Mouse (Mus musculus): Measurements from ENCODE around the gene Zfp11.

Zfp11 gene

GRCm38 (mm10) chr5:129670036-129670458 lies at the start of gene Zfp11:
TSS of gene Zfp11 (minus strand) at chr5:129670099.
- peak; percentile 91 for DNase-seq (ENCODE audit: low read depth, low spot score)

- peak; percentile 59 for DNase-seq (ENCODE audit: low read depth, low spot score)
Measured at GRCm38 (mm10) chr5:129717016-129717415, 47.1 kb upstream of the Zfp11 start.

GRCm38 (mm10) chr5:129715326-129715861 lies 45.5 kb upstream of the Zfp11 start, which contains the start of gene Mrps17:
TSS of gene Mrps17 (plus strand) at chr5:129715497.
- peak; percentile 98 for DNase-seq (ENCODE audit: low read depth, low spot score)

GRCm38 (mm10) chr5:129708412-129708811 lies 38.5 kb upstream of the Zfp11 start, which contains the start of gene Sept14:
TSS of gene Sept14 (minus strand) at chr5:129708512.
- DNase-seq (ENCODE audit: low read depth, low spot score): no peak

GRCm38 (mm10) chr5:129703368-129703767 lies 33.5 kb upstream of the Zfp11 start:
- DNase-seq (ENCODE audit: low read depth, low spot score): no peak

DNA sequence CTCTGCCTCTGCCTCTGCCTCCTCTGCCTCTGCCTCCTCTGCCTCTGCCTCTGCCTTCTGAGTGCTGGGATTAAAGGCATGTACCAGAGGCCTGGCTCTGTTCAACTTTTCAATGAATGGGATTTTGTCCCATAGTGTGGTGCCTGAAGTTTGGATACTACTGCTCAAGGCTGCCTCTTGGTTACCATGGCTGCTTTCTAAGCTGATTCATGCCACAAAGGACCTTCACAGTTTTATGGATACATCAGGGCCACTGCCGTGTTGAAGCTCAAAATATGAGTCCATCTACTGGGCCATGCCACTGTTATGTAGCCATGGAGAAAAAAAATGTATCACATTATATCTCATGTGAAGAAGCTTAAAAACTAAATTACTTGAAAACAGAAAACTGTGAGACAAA lies 31.8 kb upstream of the Zfp11 start:
- DNase-seq (ENCODE audit: low read depth, low spot score): no peak

GRCm38 (mm10) chr5:129700506-129700905 lies 30.6 kb upstream of the Zfp11 start:
- peak; percentile 23 for DNase-seq (ENCODE audit: low read depth, low spot score)

DNA sequence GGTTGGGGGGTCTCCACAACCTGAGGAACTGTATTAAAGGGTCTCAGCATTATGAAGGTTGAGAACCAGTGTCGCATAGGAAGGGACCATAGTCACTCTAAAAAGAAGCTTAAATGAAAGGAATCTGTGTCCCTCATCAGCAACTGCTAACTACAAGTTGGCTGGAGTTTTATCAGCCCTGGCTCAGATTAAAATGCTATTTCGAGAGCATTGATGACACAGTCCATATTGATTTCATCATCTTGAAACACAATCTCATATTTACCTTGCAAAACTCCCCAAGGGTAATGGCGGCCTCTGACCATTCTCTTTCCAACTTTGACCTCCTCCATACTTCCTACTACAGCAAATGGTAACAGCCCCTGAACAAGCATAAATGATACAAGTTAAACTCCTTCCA lies 20.6 kb upstream of the Zfp11 start:
- no peak for DNase-seq (ENCODE audit: low read depth, low spot score)

DNA sequence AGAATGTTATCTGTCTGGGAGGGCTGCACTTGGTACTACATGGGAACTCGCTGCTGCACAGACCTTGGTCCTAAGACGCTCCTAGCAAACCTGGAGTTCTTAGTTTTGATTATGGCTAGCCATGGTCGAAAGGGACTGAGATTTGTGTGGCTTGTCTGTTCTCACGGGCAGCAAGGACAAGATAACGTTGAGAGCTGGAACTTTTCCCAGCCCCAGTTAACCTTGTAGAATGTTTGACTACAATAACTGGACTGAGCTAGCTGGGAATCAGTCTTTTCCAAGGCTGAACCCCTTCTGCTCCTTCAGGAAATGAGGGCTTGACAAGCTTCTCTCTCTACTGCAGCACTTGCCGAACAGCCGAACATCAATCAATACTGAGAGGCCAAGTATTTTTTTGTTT lies 17.7 kb upstream of the Zfp11 start:
- no peak for DNase-seq (ENCODE audit: low read depth, low spot score)

GRCm38 (mm10) chr5:129685141-129685540 lies 15.2 kb upstream of the Zfp11 start:
- peak; percentile 18 for DNase-seq (ENCODE audit: low read depth, low spot score)

DNA sequence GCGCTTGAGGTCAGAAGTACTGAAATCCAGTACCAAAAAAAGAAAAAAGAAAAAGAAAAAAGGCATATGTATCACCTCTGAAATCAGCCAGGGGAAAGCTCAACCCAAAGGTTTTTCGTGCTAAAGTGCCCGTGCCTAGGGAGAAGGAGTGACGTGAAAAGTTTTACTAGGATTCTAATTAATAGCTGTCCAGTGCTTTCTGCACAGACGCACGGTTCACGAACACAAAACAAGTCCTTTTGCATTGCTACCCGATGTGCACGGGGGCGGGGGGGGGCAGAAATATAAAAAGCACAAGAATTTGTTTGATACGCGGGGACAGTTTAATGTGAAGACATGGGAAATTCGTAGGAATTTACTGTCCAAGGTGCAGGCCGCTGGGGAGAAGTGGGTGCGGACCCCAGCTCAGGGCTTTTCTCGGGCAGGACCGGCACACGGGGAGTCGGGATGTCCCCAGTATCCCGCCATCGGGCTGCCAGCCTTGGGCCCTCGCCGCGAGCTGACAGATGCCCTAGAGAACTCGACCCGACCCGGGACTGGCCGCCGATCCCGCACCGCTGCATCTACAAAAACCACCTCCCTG lies 355 bp downstream of the Zfp11 start:
- DNase-seq (ENCODE audit: low read depth, low spot score): no peak

- no peak for DNase-seq (ENCODE audit: low read depth, low spot score)
Measured at GRCm38 (mm10) chr5:129667851-129668250, 2.0 kb downstream of the Zfp11 start.

DNA sequence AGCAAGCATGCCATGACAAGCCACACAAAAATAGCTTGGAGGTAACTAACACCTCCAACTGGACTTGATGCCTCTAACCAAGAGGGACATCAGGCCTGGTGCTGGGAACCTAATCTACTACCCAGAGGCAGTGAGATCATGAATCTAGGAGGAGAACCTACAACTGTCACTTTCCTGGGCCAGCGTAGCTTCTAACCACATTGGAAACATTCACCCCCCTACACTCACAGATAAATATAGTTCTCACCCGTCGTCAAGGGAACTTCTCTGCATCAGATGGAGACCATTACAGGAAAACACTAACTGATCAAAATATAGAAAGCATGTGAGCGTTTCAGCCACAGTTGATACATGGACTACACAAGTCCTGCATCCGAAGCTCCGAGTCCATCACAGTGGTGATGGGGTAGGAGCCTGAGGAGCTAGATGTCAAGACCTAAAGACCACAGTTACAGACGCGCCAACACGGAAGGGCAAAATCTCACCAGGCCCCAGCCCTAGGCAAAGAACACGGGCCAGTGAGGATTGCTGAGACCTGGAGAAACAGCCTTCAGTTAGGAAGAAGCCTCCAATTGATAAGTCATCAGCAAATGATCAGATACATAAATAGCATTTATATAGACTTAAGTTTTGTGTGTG lies 3.5 kb downstream of the Zfp11 start:
- no peak for DNase-seq (ENCODE audit: low read depth, low spot score)

DNA sequence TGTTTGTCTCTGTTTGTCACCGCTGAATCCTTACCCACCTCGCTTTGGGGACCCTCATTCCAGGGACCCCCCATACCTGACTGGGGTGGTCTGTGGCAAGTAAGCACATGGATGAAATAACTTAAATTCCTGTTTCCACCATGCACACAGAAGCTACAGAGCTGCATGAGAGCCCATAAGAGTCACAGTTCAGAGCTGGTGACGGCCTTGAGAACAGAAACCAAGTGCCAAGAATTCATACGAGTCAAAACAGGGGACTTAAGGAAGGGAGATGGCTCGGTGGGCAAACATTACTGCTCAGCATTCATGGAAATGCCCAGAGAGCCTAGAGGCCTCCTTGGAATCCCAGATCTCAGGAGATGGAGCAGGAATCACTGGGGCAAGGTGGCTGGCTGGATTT lies 5.8 kb downstream of the Zfp11 start:
- no peak for DNase-seq (ENCODE audit: low read depth, low spot score)

DNA sequence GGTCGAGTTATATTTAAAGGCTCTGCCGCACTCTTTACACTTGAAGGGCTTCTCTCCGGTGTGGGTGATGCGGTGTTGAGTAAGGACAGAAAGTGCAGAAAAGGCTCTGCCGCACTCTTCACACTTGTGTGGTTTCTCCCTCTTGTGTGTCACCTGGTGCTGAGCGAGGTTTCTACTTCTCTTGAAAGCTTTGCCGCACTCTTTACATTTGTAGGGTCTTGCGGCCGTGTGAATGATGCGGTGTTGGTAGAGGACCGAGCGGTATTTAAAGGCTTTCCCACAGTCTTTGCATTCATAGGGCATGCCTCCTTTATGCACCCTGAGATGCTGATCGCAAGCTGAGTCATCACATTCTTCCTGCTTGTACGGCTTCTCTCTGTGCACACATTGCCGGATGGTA lies 12.0 kb downstream of the Zfp11 start:
- peak; percentile 67 for DNase-seq (ENCODE audit: low read depth, low spot score)

DNA sequence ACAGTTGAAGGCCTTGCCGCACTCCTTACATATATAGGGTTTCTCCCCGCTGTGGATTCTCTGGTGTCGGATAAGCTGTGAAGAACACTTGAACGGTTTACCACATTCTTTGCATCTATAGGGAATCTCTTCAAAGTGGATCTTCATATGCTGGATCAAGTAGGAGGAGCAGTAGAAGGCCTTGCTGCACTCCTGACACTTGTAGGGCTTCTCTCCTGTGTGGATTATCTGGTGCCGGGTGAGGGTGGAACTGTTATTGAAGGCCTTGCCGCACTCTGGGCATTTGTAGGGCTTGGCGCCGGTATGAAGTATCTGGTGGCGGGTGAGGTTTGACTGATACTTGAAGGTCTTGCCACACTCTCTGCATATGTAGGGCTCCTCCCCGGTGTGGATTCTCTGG lies 12.9 kb downstream of the Zfp11 start:
- DNase-seq (ENCODE audit: low read depth, low spot score): peak; percentile 53

- DNase-seq (ENCODE audit: low read depth, low spot score): no peak
Measured at GRCm38 (mm10) chr5:129650858-129651257, 19.0 kb downstream of the Zfp11 start.

- DNase-seq (ENCODE audit: low read depth, low spot score): peak; percentile 40
Measured at GRCm38 (mm10) chr5:129632270-129633250, 37.3 kb downstream of the Zfp11 start.

- DNase-seq (ENCODE audit: low read depth, low spot score): peak; percentile 53
Measured at GRCm38 (mm10) chr5:129626586-129626985, 43.3 kb downstream of the Zfp11 start.

- DNase-seq (ENCODE audit: low read depth, low spot score): peak; percentile 39
Measured at GRCm38 (mm10) chr5:129626099-129626498, 43.8 kb downstream of the Zfp11 start.

DNA sequence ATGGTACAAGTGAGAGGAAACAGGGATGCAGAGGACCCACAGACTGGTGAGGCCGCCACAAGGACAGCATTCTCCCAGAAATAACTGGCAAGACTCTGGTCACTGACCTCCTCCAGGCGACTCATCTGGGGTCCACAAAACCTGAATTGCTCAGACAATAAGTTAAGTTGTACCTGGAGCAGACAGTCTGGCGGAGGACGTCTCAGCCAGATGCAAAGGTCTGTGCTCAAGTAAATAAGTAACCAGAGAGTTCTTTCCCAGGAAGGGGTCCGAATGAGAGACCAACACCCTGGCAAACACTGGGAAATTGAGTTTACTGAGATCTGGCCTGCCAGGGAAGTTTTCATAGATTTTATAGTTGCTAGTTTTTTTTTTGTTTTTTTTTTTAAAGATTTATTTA lies 48.5 kb downstream of the Zfp11 start:
- no peak for DNase-seq (ENCODE audit: low read depth, low spot score)

- peak; percentile 30 for DNase-seq (ENCODE audit: low read depth, low spot score)
Measured at GRCm38 (mm10) chr5:129620600-129620999, 49.3 kb downstream of the Zfp11 start.

Measured in ZHBTc4 (cell line).